Mouse (Mus musculus) ES-E14 (cell line): ENCODE data around the gene Sugp1.

Experiments
- HCFC1 ChIP-seq: IDR thresholded peaks from 2 replicates; pipeline ENCODE4 v1.6.1; 2012; ENCODE audit warnings: low read length, inconsistent platforms, borderline replicate concordance; ENCODE audit not compliant: insufficient read depth
- MAFK ChIP-seq: IDR thresholded peaks from 2 replicates; pipeline ENCODE4 v1.6.1; 2014; ENCODE audit warnings: mild to moderate bottlenecking, low read depth, low read length, inconsistent platforms; ENCODE audit not compliant: insufficient read depth

GRCm38 (mm10) chr8:70023596-70023995 lies 19.0 kb upstream of the Sugp1 start:
- TF ChIP-seq HCFC1 (no peak), MAFK (no peak)
